Mouse (Mus musculus) CD8-positive naive resting alpha-beta T cell, adult 2 months (primary cell): ENCODE data around the gene Uvrag.

Experiments
- DNase-seq, 2 experiments: peaks; one replicate each; pipeline ENCODE4 v3.0.0; 2022; ENCODE audit warnings: low read depth in 2 of 2, low spot score in 2 of 2

Uvrag gene

DNA sequence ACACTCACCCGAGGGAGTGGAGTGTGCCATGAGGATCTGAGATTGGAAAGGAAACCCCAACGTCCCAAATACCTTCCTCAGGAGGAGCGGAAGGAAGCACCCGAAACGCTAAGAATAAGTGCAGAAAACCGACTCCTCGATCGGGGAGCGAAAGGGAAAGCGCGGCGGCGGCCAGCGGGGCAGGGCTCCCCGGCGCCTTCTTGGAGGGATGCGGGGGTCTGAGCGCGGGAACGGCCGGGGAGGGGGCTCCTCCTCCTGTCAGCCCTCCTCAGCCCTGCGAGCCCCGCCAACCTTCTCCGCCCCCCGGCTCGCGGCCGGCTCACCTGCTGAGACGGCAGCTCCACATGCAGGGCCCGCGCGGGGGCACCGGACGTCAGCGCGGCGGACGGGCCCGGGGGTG is 430 bp downstream of the Uvrag start:
- DNase-seq: no peak

DNA sequence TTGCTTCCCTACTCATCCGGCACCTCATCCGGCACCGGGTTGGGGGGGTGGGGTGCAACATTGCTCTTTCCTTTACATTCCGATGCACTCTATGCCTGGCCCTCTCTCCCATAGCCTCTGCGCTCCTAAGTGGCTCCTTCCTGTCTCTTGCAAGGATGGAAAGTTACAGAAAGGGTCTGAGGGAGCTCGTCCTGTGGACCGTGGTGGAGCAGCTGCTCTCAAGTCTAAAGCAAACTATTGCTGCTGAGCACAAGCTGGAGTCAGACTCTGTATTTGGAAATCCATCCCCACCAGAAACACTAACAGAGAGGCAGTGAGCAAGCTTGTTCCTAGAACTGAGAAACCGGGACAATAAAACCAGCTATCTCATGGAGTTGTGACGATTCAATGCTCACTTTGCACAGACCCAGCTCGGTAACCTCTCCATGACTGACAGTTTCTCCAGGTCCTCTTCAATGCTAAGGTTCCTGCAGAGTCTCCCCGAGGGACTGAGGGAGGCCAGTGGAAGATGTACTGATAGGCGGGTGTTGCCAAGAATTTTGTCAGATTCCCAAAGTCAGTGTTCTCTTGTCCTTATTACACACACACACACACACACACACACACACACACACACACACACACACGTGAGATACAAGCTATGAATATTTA is 975 bp downstream of the Uvrag start:
- DNase-seq: no peak

DNA sequence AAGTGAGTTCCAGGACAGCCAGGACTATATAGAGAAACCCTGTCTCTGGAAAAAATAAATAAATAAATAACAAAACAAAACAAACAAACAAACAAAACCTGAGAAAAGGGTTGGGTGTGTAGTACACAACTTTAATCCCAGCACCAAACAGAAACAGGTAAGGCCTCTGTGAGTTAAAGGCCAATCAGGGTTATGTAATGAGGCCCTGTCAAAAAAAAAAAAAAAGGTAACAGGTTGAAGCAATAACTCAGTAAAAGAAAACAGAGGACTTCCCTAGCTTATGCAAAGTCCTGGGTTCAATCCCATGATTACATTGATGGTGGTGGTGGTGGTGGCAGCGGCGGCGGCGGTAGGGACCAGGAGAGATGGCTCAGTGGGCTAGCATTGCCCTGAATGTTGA is 3.4 kb downstream of the Uvrag start:
- DNase-seq: no peak

DNA sequence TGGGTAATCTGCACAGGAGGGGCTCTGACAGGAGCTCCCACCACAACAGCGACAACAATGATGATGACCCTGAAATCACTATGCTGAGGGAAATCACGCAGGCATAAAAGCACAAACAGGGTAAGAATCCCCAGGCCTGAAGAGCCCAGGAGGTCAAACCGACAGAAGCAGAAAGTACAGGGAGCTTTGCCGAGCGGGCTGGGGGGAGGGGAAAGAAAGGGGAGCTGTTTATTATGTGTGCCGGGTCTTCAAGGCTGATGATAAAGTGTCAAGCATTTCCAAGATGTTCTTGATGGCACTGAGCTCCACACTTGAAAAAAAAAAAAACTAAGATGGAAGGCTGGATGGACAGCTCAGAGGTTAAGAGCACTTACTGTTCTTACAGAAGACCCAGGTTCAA is 4.2 kb downstream of the Uvrag start:
- DNase-seq: no peak

DNA sequence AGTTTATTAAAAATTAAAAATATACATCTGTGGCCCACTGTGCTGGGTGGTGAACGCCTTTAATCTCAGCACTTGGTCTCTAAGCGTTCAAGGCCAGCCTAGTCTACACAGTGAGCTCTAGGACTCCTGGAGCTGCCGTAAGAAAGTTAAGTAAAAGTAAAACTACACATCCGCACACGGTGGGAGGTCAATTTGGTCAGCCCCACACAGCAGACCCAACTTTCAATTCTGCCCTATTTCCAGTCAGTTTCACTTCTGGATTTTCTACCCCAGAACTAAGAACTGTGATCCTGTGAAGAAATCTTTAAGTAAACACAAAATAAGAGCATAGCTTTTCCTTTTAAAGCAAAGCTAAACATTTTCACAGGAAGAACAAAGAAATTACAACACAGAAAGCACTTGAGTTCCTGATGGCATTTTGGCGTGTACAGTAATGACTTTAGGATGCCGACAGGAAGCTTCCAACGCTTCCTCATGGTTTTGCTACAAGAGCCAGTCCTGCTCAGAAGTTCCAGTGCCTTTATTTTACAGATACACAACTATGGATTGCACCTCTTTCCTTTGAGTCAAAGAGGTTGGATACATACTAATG is 7.0 kb downstream of the Uvrag start:
- DNase-seq: no peak

DNA sequence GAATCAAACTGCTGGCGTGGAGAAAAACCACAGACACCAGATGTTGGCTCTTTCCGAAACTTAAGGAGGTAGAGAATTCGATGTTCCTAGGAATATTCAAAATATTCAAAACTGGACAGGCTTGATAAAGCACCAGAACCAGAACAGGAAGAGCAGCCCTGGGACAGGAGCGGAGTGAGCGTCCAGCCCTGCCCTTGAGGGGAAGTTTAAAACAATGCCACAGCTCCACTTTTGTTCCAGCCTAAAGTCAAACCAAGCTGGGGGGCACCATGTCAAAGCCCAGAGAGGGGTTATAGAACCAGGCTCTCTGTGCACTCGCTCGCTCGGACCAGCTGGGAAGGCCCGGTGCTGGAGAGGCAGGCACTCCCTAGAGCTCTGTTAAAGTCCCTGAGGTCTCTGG is 8.3 kb downstream of the Uvrag start:
- no peak for DNase-seq

DNA sequence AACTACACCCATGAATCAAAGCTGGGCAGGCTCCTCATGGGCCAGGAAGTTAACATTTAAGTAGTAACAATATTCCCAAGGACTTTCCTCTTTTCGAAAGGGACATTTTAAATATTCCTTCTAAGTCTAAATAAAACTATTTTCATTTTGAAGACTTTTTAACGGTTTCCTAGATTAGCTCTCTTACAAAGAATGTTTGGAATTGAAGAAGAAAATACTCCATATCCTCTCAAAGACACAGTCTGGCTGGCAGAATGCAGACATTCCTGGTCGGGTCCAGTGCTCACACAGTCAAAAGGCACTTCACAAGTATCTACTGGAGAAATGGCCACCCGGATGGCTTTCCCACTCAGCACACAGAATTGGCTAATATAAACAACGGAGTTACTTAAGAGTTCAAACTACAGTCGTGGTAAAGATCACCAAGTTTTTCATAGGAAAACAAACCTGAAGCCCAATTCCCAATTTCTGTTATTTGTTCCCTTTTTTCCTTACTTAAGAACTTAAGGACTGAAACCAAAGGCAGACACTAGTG is 9.1 kb downstream of the Uvrag start:
- DNase-seq: no peak

DNA sequence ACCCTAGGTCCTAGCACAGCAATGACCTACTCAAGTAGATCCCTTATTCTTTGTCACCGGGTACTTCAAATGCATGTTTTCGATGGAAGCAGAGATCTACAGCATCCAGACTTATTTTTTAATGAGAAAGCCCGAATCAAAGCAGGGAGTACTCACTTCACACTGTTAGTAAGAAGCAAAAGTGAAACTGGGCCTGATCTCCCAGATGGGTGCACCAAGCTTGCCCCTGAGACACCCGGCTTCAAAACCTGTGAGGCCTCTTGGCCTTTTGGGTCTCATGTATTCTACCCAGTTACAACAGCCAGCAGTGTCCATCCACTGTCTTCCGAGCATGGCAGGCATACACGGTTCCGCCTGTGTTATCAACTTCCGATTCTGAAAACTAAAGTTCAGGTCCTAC is 12.0 kb downstream of the Uvrag start:
- DNase-seq: no peak

DNA sequence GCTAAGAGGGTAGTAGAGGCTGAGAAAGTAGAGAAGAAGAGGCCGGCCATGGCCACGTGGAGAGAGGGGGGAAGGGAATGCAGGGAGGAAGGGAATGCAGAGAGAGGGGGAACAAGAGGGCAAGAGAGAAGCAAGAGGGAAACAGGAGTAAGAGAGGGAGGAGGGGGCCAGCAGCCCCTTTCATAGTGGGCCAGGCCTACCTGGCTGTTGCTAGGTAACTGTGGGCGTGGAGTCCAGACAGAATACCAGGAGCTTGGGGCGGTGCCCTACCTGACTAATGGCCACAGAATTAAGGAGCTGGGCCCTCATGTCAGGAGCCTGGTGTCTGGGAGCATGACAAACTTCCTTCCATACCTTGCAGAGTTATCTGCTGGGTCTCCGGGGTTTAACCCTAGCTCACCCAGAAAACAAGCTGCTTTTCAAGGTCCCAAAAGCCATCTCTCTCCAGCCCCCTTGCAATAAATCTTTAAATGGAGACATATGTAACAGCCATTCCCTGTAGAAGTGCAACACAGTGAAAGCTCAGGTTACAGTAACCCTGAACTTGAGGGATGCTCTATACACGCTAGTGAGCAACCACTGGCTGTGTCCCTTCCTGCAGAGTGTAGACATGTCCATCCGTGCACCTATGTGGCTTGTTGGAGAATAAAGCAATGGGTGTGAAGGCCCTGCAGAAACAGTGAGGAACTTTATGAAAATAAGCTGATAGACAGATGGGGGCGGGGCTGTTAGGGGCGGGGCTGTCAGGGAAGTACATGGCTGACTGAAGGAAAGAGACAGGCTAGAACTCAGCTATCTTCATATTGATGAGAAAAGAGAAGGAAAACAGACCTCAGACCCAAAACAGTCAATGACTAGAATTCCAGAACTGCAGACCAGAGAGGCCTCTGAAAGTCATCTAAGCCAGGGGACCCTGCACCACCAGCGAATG is 12.7 kb downstream of the Uvrag start:
- no peak for DNase-seq

DNA sequence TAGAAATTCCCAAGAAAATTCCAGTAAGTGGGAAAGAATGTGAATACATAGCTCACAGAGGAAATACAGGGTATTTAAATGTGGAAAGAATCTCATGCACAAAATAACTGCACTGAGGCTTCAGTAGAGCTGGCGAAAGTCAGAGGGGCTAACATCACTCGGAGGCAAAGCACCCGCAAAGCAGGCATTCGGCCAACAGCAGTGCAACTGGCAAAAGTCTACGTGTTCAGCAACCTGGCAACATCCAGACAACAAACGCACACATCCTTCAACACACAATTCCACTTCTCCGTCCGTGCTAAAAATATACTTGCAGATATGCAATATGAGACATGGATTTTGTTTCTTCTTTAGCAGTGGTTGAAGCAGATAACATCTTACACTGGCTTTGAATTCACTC is 14.9 kb downstream of the Uvrag start:
- no peak for DNase-seq

DNA sequence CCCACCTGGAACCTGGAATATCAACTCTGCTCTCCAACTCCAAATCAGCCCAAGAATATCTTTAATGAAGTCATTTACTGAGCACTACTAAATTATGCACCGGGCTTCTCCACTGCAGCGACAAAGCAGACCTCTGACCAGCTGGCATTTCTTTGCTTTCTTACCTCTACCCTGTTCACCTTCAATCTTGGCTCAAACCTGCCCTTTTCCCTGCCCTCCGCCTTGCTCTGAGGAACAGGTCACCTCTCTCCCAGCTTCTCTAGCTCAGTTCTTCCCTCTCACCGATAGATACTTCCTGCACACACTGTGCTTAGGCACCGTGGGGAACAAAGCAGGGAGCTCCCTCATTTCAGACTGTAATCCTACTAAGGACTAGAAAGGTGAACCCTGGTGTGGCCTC is 18.3 kb downstream of the Uvrag start:
- DNase-seq: no peak

DNA sequence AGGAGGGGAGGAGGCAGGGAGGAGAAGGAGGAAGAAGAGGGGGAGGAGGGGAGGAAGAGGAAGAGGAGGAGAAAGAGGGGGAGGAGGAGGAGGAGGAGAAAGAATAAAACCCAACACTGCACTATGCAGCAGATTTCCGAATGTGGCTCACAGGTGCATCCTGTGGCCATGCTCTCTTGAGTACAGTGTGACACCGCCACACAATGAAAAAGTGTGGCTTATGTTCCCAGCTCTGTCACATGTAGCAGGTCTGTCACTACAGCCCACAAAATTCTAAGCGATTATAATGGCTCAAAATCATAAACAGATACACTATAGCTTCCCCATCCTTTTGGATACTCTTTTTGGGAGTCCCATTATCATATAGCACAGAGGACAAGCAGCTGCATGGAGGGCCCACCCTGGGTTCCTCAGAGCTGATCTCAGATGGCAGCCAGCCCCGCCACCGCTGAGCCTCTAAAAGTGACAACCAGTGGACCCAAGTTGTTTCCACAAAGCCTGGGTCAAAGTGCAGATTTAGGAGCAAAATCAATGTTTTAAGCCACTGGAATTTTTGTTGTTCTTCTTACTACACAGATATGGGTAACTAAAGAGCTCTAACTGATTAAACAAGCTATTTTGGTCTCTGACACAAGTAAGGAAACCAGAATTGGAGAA is 19.9 kb downstream of the Uvrag start:
- DNase-seq: no peak

DNA sequence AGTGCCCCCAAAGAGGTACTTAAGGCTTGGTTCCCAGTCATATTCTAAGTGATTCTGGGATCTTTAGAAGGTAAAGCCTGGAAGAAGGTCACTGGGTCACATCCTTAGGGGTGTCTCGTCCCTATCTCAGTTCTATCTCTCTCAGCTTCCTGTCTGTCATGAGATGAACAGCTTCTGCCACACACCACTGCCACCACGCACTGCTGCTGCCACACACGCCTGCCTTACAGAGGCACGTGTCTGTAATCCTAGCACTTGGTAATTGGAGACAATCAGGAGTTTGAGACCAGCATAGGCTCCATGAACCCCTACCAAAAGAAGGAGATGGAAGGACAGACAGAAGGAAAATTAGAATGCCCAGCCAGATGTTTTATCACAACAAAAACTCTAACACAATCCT is 20.9 kb downstream of the Uvrag start:
- DNase-seq: no peak

DNA sequence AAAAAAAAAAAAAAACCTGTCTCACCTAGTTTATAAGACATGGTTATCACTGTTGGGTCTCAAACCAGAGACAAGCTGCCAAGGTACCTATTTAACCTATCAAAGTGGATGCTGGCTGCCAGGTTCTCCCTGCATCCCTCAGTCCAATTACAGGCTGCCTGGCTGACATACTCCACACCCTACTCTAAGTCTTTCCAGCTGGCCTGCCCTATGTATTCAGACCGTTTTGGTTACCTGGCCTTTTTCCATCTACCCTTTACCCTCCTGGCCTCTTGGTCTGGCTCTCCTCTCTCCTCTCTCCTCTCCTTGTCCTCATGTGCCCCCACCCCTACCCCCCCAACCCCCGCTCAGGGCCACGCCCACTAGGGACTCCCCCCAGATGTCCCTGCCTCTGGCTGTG is 24.2 kb downstream of the Uvrag start:
- DNase-seq: no peak

DNA sequence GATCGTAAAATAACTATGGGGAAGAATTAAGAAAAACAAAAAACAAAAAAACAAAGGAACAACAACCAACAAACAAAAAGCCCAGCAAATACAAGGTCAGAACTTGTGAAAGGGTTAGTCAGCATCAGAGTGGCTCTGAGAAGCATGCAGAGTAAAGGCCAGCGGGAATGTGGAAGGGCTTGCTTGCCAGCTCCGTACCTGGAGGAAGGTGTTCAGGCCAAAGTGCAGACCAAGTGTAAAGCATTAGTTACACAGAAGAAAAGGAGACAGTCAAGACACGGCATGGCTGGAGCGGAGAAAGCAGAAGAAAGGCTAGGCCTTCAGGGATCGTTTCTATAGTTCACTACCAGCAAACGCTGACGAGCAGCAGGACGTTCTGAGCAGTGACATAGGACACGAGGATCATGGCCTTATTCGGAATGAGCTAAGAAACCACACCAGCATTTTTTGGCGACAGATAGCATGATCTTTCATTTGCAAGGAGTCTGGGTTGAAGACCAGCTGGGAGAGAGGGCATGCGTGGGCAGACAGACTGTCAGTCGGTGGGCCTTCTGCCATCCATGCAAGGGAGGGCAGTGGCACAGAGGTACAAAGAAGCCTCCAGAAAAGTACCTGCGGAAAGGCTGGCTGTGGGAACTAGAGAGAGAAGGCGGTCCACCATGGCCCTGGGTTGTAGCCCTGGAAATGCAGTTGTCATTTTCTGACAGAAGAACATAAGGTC is 26.8 kb downstream of the Uvrag start:
- no peak for DNase-seq

DNA sequence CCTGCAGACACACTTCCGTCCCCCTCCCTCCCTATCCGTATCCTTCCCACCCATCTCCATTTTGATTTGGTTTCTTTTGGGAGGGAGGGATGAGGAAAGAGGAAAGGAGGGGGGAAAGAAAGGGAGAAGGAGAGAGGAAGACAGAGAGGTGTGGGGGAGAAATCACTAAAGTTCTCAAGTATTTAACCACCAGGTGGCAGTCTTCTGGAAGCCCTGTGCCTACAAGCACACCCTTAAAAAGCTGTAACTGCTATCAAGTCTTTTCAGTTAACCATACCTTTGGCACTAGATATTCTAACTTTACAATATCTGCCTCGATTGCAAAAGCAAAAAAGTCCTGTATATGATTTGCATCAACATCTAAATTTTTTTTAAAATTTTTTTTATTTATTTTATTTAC is 33.4 kb downstream of the Uvrag start:
- peak in 1 of 2 experiments; percentile 48 for DNase-seq

DNA sequence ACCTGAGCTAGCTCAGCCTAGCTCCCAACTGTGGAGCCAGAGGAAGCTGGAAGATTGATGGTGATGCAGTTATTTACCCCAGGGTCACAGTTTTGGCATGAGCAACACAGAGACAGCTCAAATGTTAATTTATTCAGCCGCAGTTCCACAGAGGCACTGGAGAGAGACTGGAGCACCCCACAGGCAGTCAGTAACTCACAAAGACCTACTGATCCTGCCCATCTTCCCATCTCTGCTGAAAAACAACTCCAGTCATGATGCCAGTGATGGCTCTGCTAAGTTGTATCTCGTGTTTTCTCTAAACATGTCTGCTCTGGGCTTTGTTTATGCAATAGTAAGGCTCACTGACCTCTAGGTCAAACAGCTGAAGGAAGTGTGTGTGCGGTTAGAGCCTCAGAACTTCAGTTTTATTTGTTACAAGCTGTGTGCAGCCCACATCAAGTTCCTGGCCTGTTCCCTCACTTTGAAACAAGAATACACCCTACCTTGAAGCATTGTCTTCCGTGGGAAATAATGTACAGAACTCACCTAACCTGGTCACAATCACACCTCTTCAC is 34.1 kb downstream of the Uvrag start:
- DNase-seq: no peak

DNA sequence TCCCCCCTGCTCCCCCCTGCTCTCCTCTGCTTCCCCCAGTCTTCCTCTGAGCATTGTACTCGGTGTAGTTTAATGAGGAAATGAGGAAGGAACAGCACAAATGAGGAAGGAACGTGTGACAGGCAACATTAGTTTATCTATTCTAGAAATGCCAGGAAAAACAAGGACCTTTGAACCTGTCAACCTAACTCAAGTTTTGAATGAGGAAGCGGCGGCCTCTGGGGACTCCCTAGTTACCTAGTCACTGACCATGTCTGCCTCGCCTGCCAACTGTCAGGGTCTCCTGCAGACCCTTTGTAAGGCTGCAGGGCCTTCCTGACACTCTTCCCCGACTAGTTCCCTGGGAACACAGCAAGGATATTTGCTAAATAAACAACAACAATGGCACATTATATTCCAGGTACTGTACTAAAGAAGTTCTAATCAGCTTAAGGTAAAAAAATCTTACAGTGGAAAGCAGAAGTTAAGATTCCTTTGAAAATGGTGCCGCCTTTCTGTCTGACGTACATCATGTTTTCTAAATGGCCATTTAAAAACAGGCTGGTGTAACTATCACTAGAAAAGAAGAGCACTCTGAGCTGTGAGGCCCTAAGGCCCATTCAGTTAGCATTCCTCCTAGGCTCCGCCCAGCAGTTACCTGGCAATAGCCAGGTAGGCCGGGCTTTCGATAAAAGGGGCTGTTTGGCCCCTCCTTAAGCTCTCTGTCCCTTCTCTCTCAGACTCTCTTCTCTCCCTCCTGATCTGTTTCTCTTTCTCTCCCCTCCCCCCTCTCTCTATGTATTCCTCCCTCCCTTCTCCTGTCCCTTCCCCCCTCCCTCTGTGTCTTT is 39.0 kb downstream of the Uvrag start:
- no peak for DNase-seq

DNA sequence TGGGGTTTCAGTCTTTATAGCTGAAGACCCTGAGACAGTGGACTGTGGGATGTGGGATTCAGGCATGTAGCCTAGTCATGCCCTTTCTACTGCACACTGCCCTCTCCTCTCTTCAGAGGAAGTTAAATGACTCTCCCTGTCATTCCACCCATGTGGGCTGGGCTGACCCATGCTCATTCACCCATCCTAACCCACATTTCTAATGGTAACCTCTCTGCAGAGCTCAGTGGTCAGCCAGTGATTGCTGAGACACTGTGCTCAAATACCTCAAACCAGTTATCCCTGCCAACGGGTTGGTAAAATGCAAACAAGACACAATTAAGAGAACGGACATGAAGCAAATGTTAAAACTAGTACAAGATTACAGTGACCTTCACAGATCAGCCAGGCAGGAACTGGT is 39.9 kb downstream of the Uvrag start:
- DNase-seq: no peak

DNA sequence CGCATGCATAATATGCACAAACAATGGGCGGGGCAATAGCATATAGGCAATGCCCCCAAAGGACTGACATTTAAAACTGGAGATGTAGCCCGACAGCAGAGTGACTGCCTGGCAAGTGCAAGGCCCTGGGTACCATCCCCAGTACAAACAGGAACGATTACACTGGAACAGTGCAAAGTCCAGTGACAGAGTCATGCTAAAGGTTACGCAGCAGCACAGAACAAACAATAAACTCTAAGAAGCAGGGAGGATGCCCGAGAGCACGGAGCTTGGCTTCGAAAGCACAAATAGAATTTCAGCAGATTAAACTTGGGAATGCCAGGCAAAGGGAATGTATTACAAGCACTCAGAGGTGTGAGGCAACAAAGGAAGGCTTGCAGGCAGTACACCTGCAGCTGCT is 40.4 kb downstream of the Uvrag start:
- DNase-seq: no peak
